ENCODE assay signal across 18 mouse cellular contexts in genomic region chr15:82692955-82693354, GRCm38 (mm10).
DNase-seq lines count a peak whose midpoint lies in the region; ATAC-seq and TF ChIP-seq lines count a peak whose summit lies in the region.
"Had no signal": no experiment of that assay in that cellular context is flagged by ENCODE, and none has a peak within 500 bp of the region (broad histone marks: within the 10 kb centered on the region; RNA-seq: fewer than 3 reads in every experiment).

No protein-coding gene starts in this region.

- peak; percentile 78 for DNase-seq in liver, adult 2 months (ENCODE audit: extremely low read depth, low read depth, low spot score)
- no peak for DNase-seq in liver
- peak; percentile 67 for DNase-seq in large intestine, adult 2 months (ENCODE audit: low read depth, low spot score)
- DNase-seq in cerebellum, adult 2 months, result no peak
- no peak for DNase-seq in adrenal gland, adult 18-20 months (ENCODE audit: low spot score in 2 of 2)
- no peak for DNase-seq in gastrocnemius, postnatal 14 days
- DNase-seq: adrenal gland, adult 8-10 months; adrenal gland, postnatal 36 days; cerebellum, adult 8-10 months; cerebellum, postnatal 14 days; heart, adult 2 months had no signal

- H3K4me2 ChIP-seq in intestine, embryonic 15.5 days (replicated peaks), result no peak overlapping the region
- no peak overlapping the region for H3K4me2 ChIP-seq in stomach, embryonic 16.5 days (ENCODE audit: low read depth, low read length)
- H3K4me2 ChIP-seq: embryonic facial prominence, embryonic 12.5 days; forebrain, embryonic 15.5 days; heart, embryonic 12.5 days; hindbrain, embryonic 14.5 days had no signal

- no peak for TF ChIP-seq POLR2A in liver, adult 2 months (IDR thresholded peaks at IDR 0.05; ENCODE audit: extremely low read depth, insufficient read depth, low read length)
- no peak for TF ChIP-seq POLR2A in cerebellum, adult 2 months (IDR thresholded peaks at IDR 0.05; ENCODE audit: borderline replicate concordance, insufficient read depth, low read length)

- intact Hi-C loops in gastrocnemius, postnatal 14 days (cut with DNase I; ENCODE audit: low total_unique reads), result no loop called here

- H3K27ac ChIP-seq in liver, adult 2 months (replicated peaks; ENCODE audit: insufficient read depth, low read depth, low read length), result peak overlapping the region; percentile 83
- H3K27ac ChIP-seq in intestine, embryonic 15.5 days, result no peak overlapping the region
- no peak overlapping the region for H3K27ac ChIP-seq in stomach, embryonic 16.5 days (ENCODE audit: low read length)
- no peak overlapping the region for H3K27ac ChIP-seq in cerebellum, adult 2 months (ENCODE audit: insufficient read depth, low read length)
- H3K27ac ChIP-seq: embryonic facial prominence, embryonic 12.5 days; forebrain, embryonic 15.5 days; heart, adult 2 months; hindbrain, embryonic 10.5 days; hindbrain, embryonic 14.5 days had no signal

- H3K36me3 ChIP-seq in liver, adult 2 months (ENCODE audit: control insufficient read depth, insufficient read depth, low read length), result peaks cover 76% of the 10 kb centered on the region
- H3K36me3 ChIP-seq in intestine, embryonic 15.5 days, result no peaks in the 10 kb centered on the region
- no peaks in the 10 kb centered on the region for H3K36me3 ChIP-seq in stomach, embryonic 16.5 days (ENCODE audit: control insufficient read depth, insufficient read depth, low read length)
- H3K36me3 ChIP-seq: embryonic facial prominence, embryonic 12.5 days; forebrain, embryonic 15.5 days; heart, embryonic 12.5 days; hindbrain, embryonic 10.5 days had no signal

- 16% methylated on average over 4 of the region's 4 CpGs for WGBS in liver, adult 2 months
- WGBS in intestine, embryonic 15.5 days, result 52% methylated on average over 4 of the region's 4 CpGs
- 34% methylated on average over 4 of the region's 4 CpGs for WGBS in large intestine, adult 2 months
- 54% methylated on average over 4 of the region's 4 CpGs for WGBS in stomach, embryonic 16.5 days
- WGBS in cerebellum, adult 2 months, result 48% methylated on average over 4 of the region's 4 CpGs

- no peak for TF ChIP-seq CTCF in liver, adult 2 months (IDR thresholded peaks at IDR 0.05; ENCODE audit: low read depth, low read length)
- TF ChIP-seq CTCF in cerebellum, adult 2 months (IDR thresholded peaks at IDR 0.05; ENCODE audit: borderline replicate concordance, insufficient read depth, low read depth, low read length), result no peak

- H3K27me3 ChIP-seq in liver, adult 2 months (ENCODE audit: control insufficient read depth, insufficient read depth, low read length), result no peaks in the 10 kb centered on the region
- no peaks in the 10 kb centered on the region for H3K27me3 ChIP-seq in intestine, embryonic 15.5 days (replicated peaks)
- H3K27me3 ChIP-seq in stomach, embryonic 16.5 days (ENCODE audit: control insufficient read depth, insufficient read depth, low read length), result no peaks in the 10 kb centered on the region
- H3K27me3 ChIP-seq in cerebellum, adult 2 months (ENCODE audit: control insufficient read depth, insufficient read depth, low read length), result no peaks in the 10 kb centered on the region
- H3K27me3 ChIP-seq: embryonic facial prominence, embryonic 12.5 days; forebrain, embryonic 15.5 days; heart, embryonic 12.5 days had no signal

- H3K4me3 ChIP-seq in liver, adult 2 months (ENCODE audit: insufficient read depth, low read depth, low read length), result no peak overlapping the region
- no peak overlapping the region for H3K4me3 ChIP-seq in intestine, embryonic 15.5 days (replicated peaks)
- H3K4me3 ChIP-seq in stomach, embryonic 16.5 days (replicated peaks; ENCODE audit: low read length), result no peak overlapping the region
- H3K4me3 ChIP-seq in cerebellum, adult 2 months (replicated peaks; ENCODE audit: insufficient read depth, low read depth, low read length), result no peak overlapping the region
- H3K4me3 ChIP-seq: embryonic facial prominence, embryonic 12.5 days; forebrain, embryonic 15.5 days; heart, adult 2 months; heart, embryonic 12.5 days; hindbrain, embryonic 10.5 days had no signal

- H3K9ac ChIP-seq in liver, adult 2 months (ENCODE audit: low read depth, low read length), result no peak overlapping the region
- H3K9ac ChIP-seq in intestine, embryonic 15.5 days, result no peak overlapping the region
- H3K9ac ChIP-seq in stomach, embryonic 16.5 days (ENCODE audit: low read length), result no peak overlapping the region
- H3K9ac ChIP-seq: embryonic facial prominence, embryonic 12.5 days; forebrain, embryonic 15.5 days; heart, embryonic 12.5 days; hindbrain, embryonic 14.5 days had no signal

- H3K9me3 ChIP-seq in intestine, embryonic 15.5 days, result no peaks in the 10 kb centered on the region
- H3K9me3 ChIP-seq in stomach, embryonic 16.5 days (replicated peaks; ENCODE audit: control insufficient read depth, low read length), result no peaks in the 10 kb centered on the region
- H3K9me3 ChIP-seq: embryonic facial prominence, embryonic 12.5 days; forebrain, embryonic 15.5 days; heart, embryonic 12.5 days; hindbrain, embryonic 10.5 days had no signal

- peak; percentile 78 for ATAC-seq in intestine, embryonic 15.5 days
- peak; percentile 37; the same call in 1 of the 2 replicates for ATAC-seq in stomach, embryonic 16.5 days (ENCODE audit: insufficient read depth, low FRiP score)
- ATAC-seq: forebrain, embryonic 15.5 days had no signal

- H3K79me2 ChIP-seq in liver, adult 2 months (ENCODE audit: control insufficient read depth, insufficient read depth, low read length), result no peaks in the 10 kb centered on the region

- peaks cover 35% of the 10 kb centered on the region for H3K4me1 ChIP-seq in liver, adult 2 months (ENCODE audit: control insufficient read depth, insufficient read depth, low read length)
- H3K4me1 ChIP-seq in intestine, embryonic 15.5 days (replicated peaks), result 0 out of 2 replicates have a peak, but pooled peaks cover 7% of the 10 kb centered on the region
- H3K4me1 ChIP-seq in stomach, embryonic 16.5 days (ENCODE audit: control insufficient read depth, insufficient read depth, low read length), result no peaks in the 10 kb centered on the region
- H3K4me1 ChIP-seq in cerebellum, adult 2 months (ENCODE audit: control insufficient read depth, insufficient read depth, low read length), result no peaks in the 10 kb centered on the region
- H3K4me1 ChIP-seq: embryonic facial prominence, embryonic 12.5 days; forebrain, embryonic 15.5 days; heart, embryonic 12.5 days; hindbrain, embryonic 10.5 days had no signal

Comparison
In these comparisons a context has a peak if more than half of its experiments do, and no peak if none do; other contexts are left out.
1. DNase-seq: peak in liver, adult 2 months (single experiment) and large intestine, adult 2 months (single experiment); none in liver (single experiment), cerebellum, adult 2 months (0 of 2), adrenal gland, adult 18-20 months (0 of 2) and gastrocnemius, postnatal 14 days (single experiment).